Mouse (Mus musculus) brain, embryonic 14.5 days (tissue): ENCODE data around the gene Mllt11.

Experiments used
- CTCF ChIP-seq: fragments of 200-500 bp; IDR thresholded peaks from 2 replicates; pipeline ENCODE4 v1.5.1; 2012; ENCODE audit warnings: inconsistent platforms, mild to moderate bottlenecking, moderate library complexity, borderline replicate concordance; ENCODE audit not compliant: insufficient read depth, insufficient read length; ENCODE audit errors: extremely low read depth
- POLR2A ChIP-seq: fragments of 200-500 bp; IDR thresholded peaks from 2 replicates; pipeline ENCODE4 v1.6.1; 2012; ENCODE audit warnings: mild to moderate bottlenecking, inconsistent platforms, borderline replicate concordance; ENCODE audit not compliant: poor library complexity, insufficient read depth, insufficient read length, severe bottlenecking; ENCODE audit errors: extremely low read depth

DNA sequence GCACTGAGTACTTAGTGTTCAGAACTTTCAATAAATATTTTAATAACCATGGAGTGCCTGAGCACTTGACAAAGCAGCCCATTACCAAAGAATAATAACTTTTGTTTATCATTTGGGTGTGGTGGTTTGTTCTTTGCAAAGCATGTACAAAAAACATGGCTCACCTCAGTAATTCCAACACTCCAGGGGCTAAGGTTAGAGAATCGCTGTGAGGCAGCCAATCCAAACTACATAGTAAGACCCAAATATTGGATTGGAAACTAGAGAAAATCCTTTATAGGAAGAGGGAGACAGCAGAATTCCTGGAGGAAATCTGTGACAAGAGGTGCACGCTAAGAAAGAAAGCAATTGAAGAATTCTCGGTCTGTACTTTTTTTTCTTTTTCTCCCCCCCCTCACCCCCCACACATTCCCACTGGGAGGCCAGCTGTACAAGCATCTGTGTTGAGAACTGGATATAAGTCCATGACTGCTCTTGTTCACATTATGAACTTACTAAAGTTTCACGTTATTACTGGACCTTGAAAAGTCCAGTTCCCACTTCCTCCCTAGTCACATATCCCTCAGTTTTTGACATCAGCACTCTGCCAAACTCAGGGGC lies 15.2 kb downstream of the Mllt11 start:
- TF ChIP-seq CTCF (no peak), POLR2A (no peak)
